Mouse (Mus musculus): ENCODE data around the gene Bckdha. TPM values are rescaled to one million over a fixed set of nuclear protein-coding genes. Genes with fewer than 3 reads are reported as not detected.

Gene Bckdha
- polyA plus RNA-seq (2015; fragmentation: Nextera tagmentation; extraction: Ambion mirVana) = 64.6 and 67.6 TPM in 2 replicates

DNA sequence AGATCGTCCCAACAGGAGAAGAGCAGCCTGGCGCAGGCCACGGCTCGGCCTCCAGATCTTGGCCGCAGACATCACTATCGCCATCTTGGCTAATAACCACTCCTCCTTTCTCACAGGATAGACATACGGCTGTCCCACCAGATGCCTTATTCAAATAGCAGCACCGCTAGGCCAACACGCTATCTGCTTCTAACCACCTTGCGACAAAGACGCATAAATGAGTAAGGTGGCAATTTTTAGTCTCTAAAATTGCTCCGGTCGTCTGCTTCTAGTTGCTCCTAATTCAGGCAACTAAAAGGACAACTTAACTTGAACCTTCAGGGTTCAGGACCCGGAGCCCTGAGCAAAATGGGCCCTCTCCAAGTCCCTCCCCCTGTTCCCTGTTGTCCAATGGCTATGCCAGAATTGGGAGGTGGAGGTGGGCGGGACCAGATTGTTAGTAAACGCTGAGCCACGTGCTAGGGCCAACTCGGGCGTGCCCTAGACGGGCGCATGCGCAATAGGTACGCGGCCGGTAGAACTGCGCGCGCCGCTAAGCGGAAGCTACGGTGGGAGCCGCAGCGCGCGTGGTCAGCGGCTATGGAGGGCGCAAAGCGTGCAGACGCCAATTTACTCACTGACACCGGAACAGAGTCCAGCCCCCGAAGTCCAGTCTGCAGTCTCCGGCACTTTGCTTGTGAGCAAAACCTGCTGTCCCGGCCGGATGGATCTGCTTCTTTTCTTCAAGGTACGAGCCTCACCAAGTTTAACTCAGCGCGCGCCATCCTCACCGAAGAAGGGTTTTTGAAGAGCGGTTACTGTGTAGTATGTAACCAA, at the start of gene Bckdha, which contains the start of gene Exosc5:
Gene Bckdha, minus strand, starts transcription at position 325 of the 816 bp plus-strand sequence.
Gene Exosc5, plus strand, starts transcription at position 508 of the 816 bp plus-strand sequence.
- H3K27me3 ChIP-seq (ENCODE audit: control insufficient read depth, insufficient read depth, low read depth, low read length) = no peaks in the 10 kb centered on the region
- H3K27ac ChIP-seq (ENCODE audit: low read length) = peak within 1 kb of the TSS; percentile 88
- peaks cover 15% of the 10 kb centered on the region for H3K4me1 ChIP-seq (replicated peaks; ENCODE audit: control insufficient read depth, insufficient read depth, low read length)
- peak; percentile 99 for ATAC-seq (ENCODE audit: low read depth)
- under 1% methylated on average over 50 of the region's 50 CpGs for WGBS
- peak within 1 kb of the TSS; percentile 81 for H3K4me3 ChIP-seq (ENCODE audit: low read length)
- H3K36me3 ChIP-seq (ENCODE audit: control insufficient read depth, insufficient read depth, low read length) = 0 out of 2 replicates have a peak, but pooled peaks cover 3% of the 10 kb centered on the region
- peak within 1 kb of the TSS; percentile 82 for H3K9ac ChIP-seq (ENCODE audit: low read length)
- H3K4me2 ChIP-seq (ENCODE audit: low read depth, low read length) = peak within 1 kb of the TSS; percentile 84
- no peaks in the 10 kb centered on the region for H3K9me3 ChIP-seq (ENCODE audit: control insufficient read depth, low read length)

DNA sequence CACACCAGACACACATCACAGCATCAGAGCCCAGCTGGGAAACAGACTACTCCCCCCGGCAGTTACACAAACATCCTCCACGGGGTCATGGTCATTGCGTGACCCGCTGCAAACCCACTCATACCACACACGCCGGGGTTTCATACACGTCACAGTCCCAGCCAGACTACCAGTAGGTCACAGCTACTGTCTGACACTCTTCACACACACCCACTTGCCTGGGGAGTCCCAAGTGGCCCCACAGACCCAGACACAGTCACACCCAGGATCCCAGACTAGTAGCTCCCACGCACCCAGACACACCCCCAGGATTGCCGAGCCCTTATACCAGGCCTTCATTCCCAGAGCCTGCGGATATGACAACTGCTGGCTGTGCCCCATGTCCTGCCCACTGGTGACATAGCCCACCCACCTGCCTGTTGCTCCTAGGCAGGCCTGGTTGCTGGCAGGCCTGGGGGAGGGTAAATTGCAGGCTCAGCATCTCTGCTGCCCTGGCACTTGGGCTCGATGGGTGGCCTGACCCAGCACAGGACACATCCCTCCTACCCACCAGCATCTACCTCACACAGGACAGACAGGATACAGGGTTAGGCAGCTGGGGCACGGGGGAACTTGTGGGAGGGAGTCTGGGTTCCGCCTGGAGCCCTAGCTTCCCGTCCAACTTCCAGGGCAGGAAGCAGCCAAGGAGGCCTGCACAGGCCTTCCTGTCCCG, 49.0 kb upstream of the Bckdha start:
- Histone ChIP-seq H3K4me1 (replicated peaks; ENCODE audit: control insufficient read depth, insufficient read depth, low read length) (peaks cover 43% of the 10 kb centered on the region), H3K4me2 (ENCODE audit: low read depth, low read length) (no peak overlapping the region), H3K4me3 (ENCODE audit: low read length) (no peak overlapping the region), H3K36me3 (ENCODE audit: control insufficient read depth, insufficient read depth, low read length) (peaks cover 2% of the 10 kb centered on the region; the same call in 1 of the 2 replicates), H3K27ac (ENCODE audit: low read length) (peak overlapping the region; percentile 82), H3K27me3 (ENCODE audit: control insufficient read depth, insufficient read depth, low read depth, low read length) (no peaks in the 10 kb centered on the region; the same call in 1 of the 2 replicates), H3K9ac (ENCODE audit: low read length) (no peak overlapping the region), H3K9me3 (ENCODE audit: control insufficient read depth, low read length) (no peaks in the 10 kb centered on the region)
- WGBS = 36% methylated on average over 15 of the region's 15 CpGs
- ATAC-seq (ENCODE audit: low read depth) = peak; percentile 78

DNA sequence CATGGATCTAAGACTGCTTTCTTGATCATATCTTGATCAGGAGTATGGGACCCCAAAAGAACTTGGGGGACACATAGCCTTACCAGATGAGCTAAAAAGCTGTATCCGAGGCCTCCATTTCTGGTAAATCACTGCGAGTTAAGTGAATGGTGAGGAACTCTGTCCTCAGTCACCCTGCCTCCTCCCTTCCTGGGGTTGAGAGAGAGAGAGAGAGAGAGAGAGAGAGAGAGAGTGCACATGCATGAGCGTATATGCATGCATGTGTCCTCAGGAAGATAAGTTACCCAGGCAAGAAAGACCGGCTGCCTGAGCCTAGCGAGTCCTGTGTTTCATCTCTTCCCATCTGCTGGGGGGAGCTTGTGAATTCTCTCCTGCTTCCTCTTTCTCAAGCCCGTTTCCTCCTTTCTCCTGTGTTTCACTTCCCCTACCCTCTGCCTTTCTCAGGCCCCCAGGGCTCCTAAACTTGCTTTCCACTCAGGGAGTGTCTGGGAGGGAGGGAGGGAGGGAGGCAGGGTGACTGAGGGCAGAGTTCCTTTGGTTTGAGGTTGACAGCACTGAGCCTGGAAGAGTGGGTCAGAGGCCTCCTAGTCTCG, 47.9 kb upstream of the Bckdha start:
- peaks cover 43% of the 10 kb centered on the region for H3K4me1 ChIP-seq (replicated peaks; ENCODE audit: control insufficient read depth, insufficient read depth, low read length)
- ATAC-seq (ENCODE audit: low read depth) = no peak

GRCm38 (mm10) chr7:25705801-25706251, 47.0 kb upstream of the Bckdha start:
- peak; percentile 14; the same call in 1 of the 2 replicates for ATAC-seq (ENCODE audit: low read depth)
- 22% methylated on average over 6 of the region's 6 CpGs for WGBS
- Histone ChIP-seq H3K4me1 (replicated peaks; ENCODE audit: control insufficient read depth, insufficient read depth, low read length) (peaks cover 43% of the 10 kb centered on the region), H3K27me3 (ENCODE audit: control insufficient read depth, insufficient read depth, low read depth, low read length) (no peaks in the 10 kb centered on the region; the same call in 1 of the 2 replicates), H3K36me3 (ENCODE audit: control insufficient read depth, insufficient read depth, low read length) (peaks cover 11% of the 10 kb centered on the region), H3K9me3 (ENCODE audit: control insufficient read depth, low read length) (peaks cover 6% of the 10 kb centered on the region), H3K27ac (ENCODE audit: low read length) (peak overlapping the region; percentile 82), H3K9ac (ENCODE audit: low read length) (no peak overlapping the region), H3K4me3 (ENCODE audit: low read length) (no peak overlapping the region), H3K4me2 (ENCODE audit: low read depth, low read length) (no peak overlapping the region)

More for the DNA sequence above, 47.9 kb upstream of the Bckdha start:
- peak overlapping the region; percentile 82 for H3K27ac ChIP-seq (ENCODE audit: low read length)
- no peak overlapping the region for H3K4me2 ChIP-seq (ENCODE audit: low read depth, low read length)
- H3K36me3 ChIP-seq (ENCODE audit: control insufficient read depth, insufficient read depth, low read length) = peaks cover 6% of the 10 kb centered on the region
- H3K9me3 ChIP-seq (ENCODE audit: control insufficient read depth, low read length) = peaks cover 6% of the 10 kb centered on the region
- WGBS = 39% methylated on average over 7 of the region's 7 CpGs
- H3K9ac ChIP-seq (ENCODE audit: low read length) = peak overlapping the region; percentile 19; the same call in 1 of the 2 replicates
- no peak overlapping the region for H3K4me3 ChIP-seq (ENCODE audit: low read length)
- H3K27me3 ChIP-seq (ENCODE audit: control insufficient read depth, insufficient read depth, low read depth, low read length) = no peaks in the 10 kb centered on the region; the same call in 1 of the 2 replicates

GRCm38 (mm10) chr7:25704716-25705364, 46.1 kb upstream of the Bckdha start:
- Histone ChIP-seq H3K9ac (ENCODE audit: low read length) (no peak overlapping the region), H3K9me3 (ENCODE audit: control insufficient read depth, low read length) (peaks cover 6% of the 10 kb centered on the region), H3K4me2 (ENCODE audit: low read depth, low read length) (peak overlapping the region; percentile 53), H3K27me3 (ENCODE audit: control insufficient read depth, insufficient read depth, low read depth, low read length) (no peaks in the 10 kb centered on the region; the same call in 1 of the 2 replicates), H3K27ac (ENCODE audit: low read length) (no peak overlapping the region), H3K4me3 (ENCODE audit: low read length) (peak overlapping the region; percentile 26; the same call in 1 of the 2 replicates), H3K4me1 (replicated peaks; ENCODE audit: control insufficient read depth, insufficient read depth, low read length) (peaks cover 39% of the 10 kb centered on the region), H3K36me3 (ENCODE audit: control insufficient read depth, insufficient read depth, low read length) (peaks cover 13% of the 10 kb centered on the region)
- ATAC-seq (ENCODE audit: low read depth) = no peak
- WGBS = 12% methylated on average over 32 of the region's 37 CpGs

- H3K36me3 ChIP-seq (ENCODE audit: control insufficient read depth, insufficient read depth, low read length) = peaks cover 13% of the 10 kb centered on the region
- H3K4me1 ChIP-seq (replicated peaks; ENCODE audit: control insufficient read depth, insufficient read depth, low read length) = peaks cover 37% of the 10 kb centered on the region
- H3K4me3 ChIP-seq (ENCODE audit: low read length) = no peak overlapping the region
- no peaks in the 10 kb centered on the region; the same call in 1 of the 2 replicates for H3K27me3 ChIP-seq (ENCODE audit: control insufficient read depth, insufficient read depth, low read depth, low read length)
- H3K9ac ChIP-seq (ENCODE audit: low read length) = no peak overlapping the region
- H3K4me2 ChIP-seq (ENCODE audit: low read depth, low read length) = no peak overlapping the region
- H3K27ac ChIP-seq (ENCODE audit: low read length) = no peak overlapping the region
- no peak for ATAC-seq (ENCODE audit: low read depth)
- peaks cover 6% of the 10 kb centered on the region for H3K9me3 ChIP-seq (ENCODE audit: control insufficient read depth, low read length)
- 33% methylated on average over 10 of the region's 10 CpGs for WGBS
These were observed 45.2 kb upstream of the Bckdha start for GRCm38 (mm10) chr7:25703793-25704494.

DNA sequence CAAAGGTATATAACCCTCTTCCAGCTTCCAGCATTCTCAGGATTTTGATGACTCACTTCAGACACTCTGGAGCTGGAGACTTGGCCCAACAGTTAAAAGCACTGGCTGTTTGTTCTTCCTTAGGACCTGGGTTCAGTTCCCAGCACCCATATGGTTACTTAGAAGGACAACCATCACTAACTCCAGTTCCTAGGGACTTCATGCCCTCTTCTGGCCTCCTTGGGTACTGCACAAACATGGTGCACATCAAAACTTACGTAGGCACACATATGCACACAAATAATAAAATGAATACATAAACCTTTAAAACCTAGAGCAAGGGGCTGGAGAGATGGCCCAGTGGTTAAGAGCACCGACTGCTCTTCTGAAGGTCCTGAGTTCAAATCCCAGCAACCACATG, 43.6 kb upstream of the Bckdha start:
- no peak for ATAC-seq (ENCODE audit: low read depth)
- Histone ChIP-seq H3K4me1 (replicated peaks; ENCODE audit: control insufficient read depth, insufficient read depth, low read length) (peaks cover 30% of the 10 kb centered on the region), H3K9ac (ENCODE audit: low read length) (no peak overlapping the region), H3K36me3 (ENCODE audit: control insufficient read depth, insufficient read depth, low read length) (peaks cover 15% of the 10 kb centered on the region), H3K4me2 (ENCODE audit: low read depth, low read length) (no peak overlapping the region), H3K27ac (ENCODE audit: low read length) (no peak overlapping the region), H3K4me3 (ENCODE audit: low read length) (no peak overlapping the region), H3K9me3 (ENCODE audit: control insufficient read depth, low read length) (peaks cover 6% of the 10 kb centered on the region), H3K27me3 (ENCODE audit: control insufficient read depth, insufficient read depth, low read depth, low read length) (no peaks in the 10 kb centered on the region; the same call in 1 of the 2 replicates)
- 91% methylated on average over 2 of the region's 2 CpGs for WGBS

DNA sequence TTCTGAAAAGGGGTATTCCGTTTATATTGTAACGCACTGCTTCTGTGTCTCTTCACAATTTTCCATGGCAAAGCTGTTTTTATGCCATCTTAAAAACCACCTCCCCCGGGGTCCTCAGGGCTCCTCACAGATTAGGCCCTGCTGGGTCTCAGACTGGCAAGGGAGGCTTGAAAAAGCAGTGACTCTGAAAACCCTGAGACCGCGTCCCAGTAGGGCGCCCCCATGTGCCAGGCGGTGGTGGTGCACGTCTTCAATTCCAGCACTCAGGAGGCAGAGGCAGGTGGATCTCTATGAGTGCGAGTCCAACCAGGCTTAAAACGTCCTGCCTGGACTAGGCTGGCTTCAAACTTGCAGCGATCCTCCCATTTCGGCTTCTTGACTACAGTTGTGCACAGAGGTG, 42.0 kb upstream of the Bckdha start:
- no peak overlapping the region for H3K27ac ChIP-seq (ENCODE audit: low read length)
- WGBS = 72% methylated on average over 12 of the region's 12 CpGs
- no peak overlapping the region for H3K9ac ChIP-seq (ENCODE audit: low read length)
- H3K27me3 ChIP-seq (ENCODE audit: control insufficient read depth, insufficient read depth, low read depth, low read length) = no peaks in the 10 kb centered on the region; the same call in 1 of the 2 replicates
- peaks cover 15% of the 10 kb centered on the region; the same call in 1 of the 2 replicates for H3K4me1 ChIP-seq (replicated peaks; ENCODE audit: control insufficient read depth, insufficient read depth, low read length)
- no peak overlapping the region for H3K4me3 ChIP-seq (ENCODE audit: low read length)
- H3K4me2 ChIP-seq (ENCODE audit: low read depth, low read length) = no peak overlapping the region
- ATAC-seq (ENCODE audit: low read depth) = no peak
- H3K9me3 ChIP-seq (ENCODE audit: control insufficient read depth, low read length) = peaks cover 6% of the 10 kb centered on the region
- H3K36me3 ChIP-seq (ENCODE audit: control insufficient read depth, insufficient read depth, low read length) = peaks cover 16% of the 10 kb centered on the region
